Mouse (Mus musculus) midbrain, embryonic 13.5 days (tissue): ENCODE data around the gene Slc6a6. TPM values are rescaled to one million over a fixed set of nuclear protein-coding genes. Genes with fewer than 3 reads are reported as not detected.

ENCODE experiments used
- ATAC-seq: fragments of 200-750 bp; cut with Nextera tagmentation; 2 replicates; pipeline ENCODE4 v1.8.0; 2017; ENCODE audit warnings: mild to moderate bottlenecking, moderate TSS enrichment, moderate library complexity
- H3K27ac ChIP-seq: fragments of 300-500 bp; sonication (generic); 2 replicates; pipeline ENCODE4 v1.5.1; 2015; ENCODE audit warnings: inconsistent platforms, mild to moderate bottlenecking, moderate library complexity
- H3K27me3 ChIP-seq: fragments of 300-500 bp; sonication (generic); 2 replicates; pipeline ENCODE4 v1.6.1; 2015; ENCODE audit warnings: mild to moderate bottlenecking, inconsistent platforms
- H3K36me3 ChIP-seq: fragments of 300-500 bp; sonication (generic); 2 replicates; pipeline ENCODE4 v1.6.1; 2015; ENCODE audit warnings: mild to moderate bottlenecking, inconsistent platforms
- H3K4me1 ChIP-seq: fragments of 300-500 bp; sonication (generic); replicated peaks from 2 replicates; pipeline ENCODE4 v1.6.1; 2015; ENCODE audit warnings: inconsistent platforms
- H3K4me2 ChIP-seq: fragments of 300-500 bp; sonication (generic); replicated peaks from 2 replicates; pipeline ENCODE4 v1.6.1; 2015; ENCODE audit warnings: moderate library complexity, mild to moderate bottlenecking, inconsistent platforms
- H3K4me3 ChIP-seq: fragments of 300-500 bp; sonication (generic); replicated peaks from 2 replicates; pipeline ENCODE4 v1.5.1; 2015; ENCODE audit warnings: mild to moderate bottlenecking, inconsistent platforms
- H3K9ac ChIP-seq: fragments of 300-500 bp; sonication (generic); replicated peaks from 2 replicates; pipeline ENCODE4 v1.6.1; 2015; ENCODE audit warnings: mild to moderate bottlenecking, inconsistent platforms
- H3K9me3 ChIP-seq: fragments of 300-500 bp; sonication (generic); 2 replicates; pipeline ENCODE4 v1.6.1; 2016; ENCODE audit warnings: mild to moderate bottlenecking, inconsistent platforms
- WGBS: fragments of 180-500 bp; shearing (Covaris S2); methylation state at CpG from one replicate; pipeline ENCODE4 v1.1.7; 2015; 5-methylcytosine and 5-hydroxymethylcytosine counted together
- polyA plus RNA-seq: library from polyadenylated mRNA; unstranded; fragments of >200 nt; fragmentation: Nextera tagmentation; extraction: Ambion mirVana; gene quantifications from 2 replicates; pipeline ENCODE4 v1.2.1, GENCODE M21; 2015

The Slc6a6 gene
- polyA plus RNA-seq, 1 experiment from 2014 or later, result 84.4 TPM

DNA sequence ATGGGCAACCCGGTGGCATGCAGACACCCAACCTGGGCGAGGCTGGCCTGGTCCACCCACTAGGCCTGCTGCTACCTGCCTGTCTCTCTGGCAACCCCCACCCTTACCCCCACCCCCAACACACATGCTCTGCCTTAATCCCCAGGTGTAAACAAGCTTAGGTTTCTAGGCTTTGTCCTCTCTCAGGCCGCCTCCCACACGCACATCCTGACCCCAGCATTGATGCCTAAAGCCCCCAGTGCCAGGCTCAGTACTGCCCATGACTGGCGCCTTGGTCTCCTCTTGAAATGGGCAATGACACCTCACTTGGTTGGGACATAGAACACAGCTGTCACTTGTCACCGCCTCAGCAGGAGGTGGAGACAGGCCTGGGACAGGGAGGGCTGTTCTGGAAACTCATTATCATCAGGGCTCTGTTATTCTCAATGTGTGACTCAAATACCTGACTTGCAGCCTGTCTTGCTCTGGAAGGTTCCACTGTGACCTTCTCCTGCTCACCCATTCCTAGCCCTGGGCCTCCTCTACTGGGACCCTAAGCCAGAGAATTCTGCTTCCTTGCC, 27.9 kb upstream of the Slc6a6 start:
- no peak overlapping the region for H3K27ac ChIP-seq
- 0 out of 2 replicates have a peak, but pooled peaks cover 4% of the 10 kb centered on the region for H3K4me1 ChIP-seq
- H3K36me3 ChIP-seq, result no peaks in the 10 kb centered on the region
- 49% methylated on average over 6 of the region's 6 CpGs for WGBS
- H3K4me2 ChIP-seq, result no peak overlapping the region
- no peak overlapping the region for H3K9ac ChIP-seq
- no peaks in the 10 kb centered on the region for H3K27me3 ChIP-seq
- no peak for ATAC-seq
- H3K9me3 ChIP-seq, result no peaks in the 10 kb centered on the region
- no peak overlapping the region for H3K4me3 ChIP-seq

DNA sequence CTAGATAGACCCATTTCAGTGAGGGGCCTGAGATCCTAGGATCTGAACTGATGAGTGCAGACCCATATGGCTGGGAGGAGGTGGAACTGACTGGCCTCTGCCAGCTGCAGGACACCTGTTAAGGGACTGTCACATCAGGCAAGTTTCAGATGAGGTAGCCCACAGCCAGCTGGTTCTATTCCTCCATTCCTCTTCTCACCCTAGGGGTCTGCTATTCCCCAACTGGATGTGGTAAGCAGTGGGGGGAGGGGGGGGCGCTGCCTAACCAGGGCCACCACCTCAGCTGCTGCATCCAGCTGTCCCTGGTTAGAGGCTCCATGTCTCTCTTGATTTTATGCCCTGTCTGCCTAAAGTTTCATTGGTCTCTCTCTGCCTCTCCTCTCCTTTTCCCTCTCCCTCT, 25.6 kb upstream of the Slc6a6 start:
- no peak for ATAC-seq
- H3K4me3 ChIP-seq, result no peak overlapping the region
- H3K27ac ChIP-seq, result no peak overlapping the region
- H3K9me3 ChIP-seq, result no peaks in the 10 kb centered on the region
- no peak overlapping the region for H3K4me2 ChIP-seq
- H3K4me1 ChIP-seq, result 0 out of 2 replicates have a peak, but pooled peaks cover 4% of the 10 kb centered on the region
- H3K27me3 ChIP-seq, result no peaks in the 10 kb centered on the region
- H3K9ac ChIP-seq, result no peak overlapping the region
- WGBS, result 40% methylated on average over 1 of the region's 1 CpGs
- H3K36me3 ChIP-seq, result no peaks in the 10 kb centered on the region

DNA sequence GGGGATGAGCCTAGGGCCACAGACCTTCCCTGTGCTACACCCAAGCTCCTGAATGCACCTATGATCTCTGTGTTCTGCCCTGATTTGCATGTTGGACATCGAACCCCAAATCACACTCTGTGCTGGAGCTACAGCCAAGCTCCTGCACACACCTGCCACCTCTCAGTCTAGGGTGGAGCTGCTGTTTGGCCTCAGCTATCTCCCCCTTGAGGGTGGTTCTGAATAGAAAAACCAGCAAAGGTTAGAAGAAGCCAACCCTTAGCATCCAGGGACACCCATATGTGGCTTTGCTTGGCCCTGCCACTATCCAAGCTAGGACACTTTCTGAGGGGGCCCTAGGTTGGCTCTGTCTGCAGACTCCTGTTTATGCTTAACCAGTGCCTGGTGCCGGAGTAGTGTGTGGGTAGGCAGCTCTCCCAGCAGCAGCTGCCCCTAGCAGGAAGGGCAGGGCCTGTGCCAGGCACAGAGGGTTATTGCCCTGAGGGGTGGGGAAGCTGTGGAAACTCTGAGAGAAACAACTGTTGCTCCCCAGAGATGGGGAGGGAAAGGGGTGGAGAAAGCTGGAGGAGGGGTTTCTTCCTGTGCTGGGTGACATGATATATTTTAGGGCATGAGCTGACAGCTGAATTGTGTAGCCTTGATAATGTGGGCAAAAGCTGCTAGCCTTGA, 23.9 kb upstream of the Slc6a6 start:
- Histone ChIP-seq H3K27ac (no peak overlapping the region), H3K27me3 (no peaks in the 10 kb centered on the region), H3K4me3 (no peak overlapping the region), H3K9ac (no peak overlapping the region), H3K4me2 (no peak overlapping the region), H3K36me3 (no peaks in the 10 kb centered on the region), H3K9me3 (no peaks in the 10 kb centered on the region), H3K4me1 (0 out of 2 replicates have a peak, but pooled peaks cover 4% of the 10 kb centered on the region)
- ATAC-seq, result no peak
- WGBS, result 72% methylated on average over 2 of the region's 2 CpGs

DNA sequence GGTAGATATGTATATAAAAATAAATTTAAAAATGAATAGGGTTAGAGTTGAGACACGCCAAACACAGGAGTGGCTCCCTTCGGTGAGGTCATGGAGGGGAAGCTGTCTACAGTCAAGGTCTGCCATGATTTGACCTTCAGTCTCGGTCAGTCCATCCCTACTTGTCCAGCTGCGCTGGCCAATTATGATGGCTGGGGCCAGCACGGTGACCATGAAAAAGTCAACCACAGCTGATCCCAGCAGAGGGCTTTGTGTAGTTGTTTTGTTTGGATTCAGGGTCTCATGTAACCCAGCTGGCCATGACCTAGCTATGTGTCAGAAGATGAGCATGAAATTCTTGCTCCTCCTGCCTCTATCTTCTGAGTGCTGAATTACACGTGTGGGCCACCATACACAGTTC, 21.6 kb upstream of the Slc6a6 start:
- no peak overlapping the region for H3K4me3 ChIP-seq

DNA sequence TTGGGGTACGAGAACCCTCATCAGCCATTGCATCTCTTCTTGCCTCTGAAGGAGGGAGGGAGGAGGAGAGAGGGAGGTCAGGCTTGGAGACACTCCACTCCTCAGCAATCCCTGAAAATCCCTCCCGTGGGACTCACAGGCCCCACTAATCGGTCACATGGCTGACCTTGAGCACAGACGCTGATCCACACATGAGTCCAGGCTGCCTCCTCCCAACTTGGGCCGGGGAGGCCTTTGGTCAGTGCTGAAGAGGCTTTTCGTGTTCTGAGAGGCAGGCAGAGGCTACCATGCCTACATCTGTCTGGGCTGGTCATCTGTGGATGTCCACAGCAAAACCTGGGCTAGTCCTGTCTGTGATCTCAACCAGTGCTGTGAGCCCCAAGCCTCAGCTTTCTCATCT, 20.2 kb upstream of the Slc6a6 start:
- Histone ChIP-seq H3K36me3 (no peaks in the 10 kb centered on the region), H3K27me3 (no peaks in the 10 kb centered on the region), H3K27ac (no peak overlapping the region), H3K9ac (no peak overlapping the region), H3K9me3 (no peaks in the 10 kb centered on the region), H3K4me1 (no peaks in the 10 kb centered on the region), H3K4me2 (no peak overlapping the region), H3K4me3 (no peak overlapping the region)
- ATAC-seq, result no peak
- WGBS, result 69% methylated on average over 6 of the region's 6 CpGs

More for the DNA sequence above, 21.6 kb upstream of the Slc6a6 start:
- 79% methylated on average over 6 of the region's 6 CpGs for WGBS
- ATAC-seq, result no peak
- no peak overlapping the region for H3K4me2 ChIP-seq
- H3K9me3 ChIP-seq, result no peaks in the 10 kb centered on the region
- H3K4me1 ChIP-seq, result no peaks in the 10 kb centered on the region
- no peaks in the 10 kb centered on the region for H3K36me3 ChIP-seq
- H3K9ac ChIP-seq, result no peak overlapping the region
- H3K27me3 ChIP-seq, result no peaks in the 10 kb centered on the region
- H3K27ac ChIP-seq, result no peak overlapping the region

DNA sequence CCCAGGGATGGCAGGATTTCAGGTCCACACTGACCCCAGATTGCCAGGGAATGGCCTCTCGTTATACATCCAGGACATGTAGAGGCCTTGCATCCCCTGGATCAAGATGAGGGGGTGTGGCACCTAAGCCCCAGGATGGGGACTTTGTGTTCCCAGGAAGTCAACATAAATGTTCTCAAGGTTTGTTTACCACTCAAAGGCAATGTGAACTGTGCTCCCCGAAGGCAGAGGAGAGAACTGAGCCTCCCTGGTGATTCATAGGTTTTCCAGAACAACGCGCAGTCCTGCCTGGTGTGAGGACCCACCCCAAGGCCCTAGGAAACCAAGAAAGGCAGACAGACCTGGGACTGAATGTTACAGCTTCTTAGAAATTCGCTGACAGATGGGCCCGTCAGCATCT, 18.6 kb upstream of the Slc6a6 start:
- Histone ChIP-seq H3K36me3 (no peaks in the 10 kb centered on the region), H3K27me3 (no peaks in the 10 kb centered on the region), H3K9me3 (no peaks in the 10 kb centered on the region), H3K4me2 (no peak overlapping the region), H3K4me3 (no peak overlapping the region), H3K27ac (no peak overlapping the region), H3K9ac (no peak overlapping the region), H3K4me1 (no peaks in the 10 kb centered on the region)
- 90% methylated on average over 6 of the region's 6 CpGs for WGBS
- no peak for ATAC-seq

DNA sequence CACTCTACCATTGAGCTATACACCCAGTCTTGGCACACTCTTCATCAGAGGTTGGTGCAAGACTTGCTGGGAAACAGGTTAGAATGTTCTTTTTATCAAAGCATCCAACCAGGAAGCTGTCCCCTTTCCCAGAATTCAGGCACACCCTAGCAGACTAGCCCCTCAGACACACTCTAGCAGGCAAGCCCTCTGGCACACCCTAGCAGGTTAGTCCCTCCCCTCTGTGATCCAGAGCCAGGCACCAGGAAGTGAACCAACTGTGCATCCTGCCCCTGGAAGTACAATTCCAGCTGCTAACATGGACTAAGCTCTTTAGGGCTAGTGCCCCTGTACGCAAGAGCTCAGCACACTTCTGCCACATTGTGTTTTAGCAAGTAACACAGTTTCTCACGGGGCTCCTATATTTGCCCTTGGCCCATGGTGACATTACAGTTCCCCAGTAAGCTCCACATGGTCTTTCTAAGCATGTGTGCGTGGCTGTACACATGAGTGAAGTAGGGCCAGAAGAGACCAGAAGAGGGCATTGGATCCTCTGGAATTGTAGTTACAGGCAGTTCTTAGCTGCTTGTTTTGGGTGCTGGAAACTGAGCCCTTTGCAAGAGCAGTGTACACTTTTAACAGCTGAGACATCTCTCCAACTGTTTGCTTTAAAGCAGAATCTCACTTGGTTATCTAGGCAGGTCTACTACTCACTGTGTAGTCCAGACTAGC, 17.7 kb upstream of the Slc6a6 start:
- no peak for ATAC-seq
- no peak overlapping the region for H3K9ac ChIP-seq
- 89% methylated on average over 3 of the region's 3 CpGs for WGBS
- no peaks in the 10 kb centered on the region for H3K9me3 ChIP-seq
- no peak overlapping the region for H3K4me3 ChIP-seq
- H3K27ac ChIP-seq, result no peak overlapping the region
- no peak overlapping the region for H3K4me2 ChIP-seq
- no peaks in the 10 kb centered on the region for H3K36me3 ChIP-seq
- H3K4me1 ChIP-seq, result no peaks in the 10 kb centered on the region
- no peaks in the 10 kb centered on the region for H3K27me3 ChIP-seq

DNA sequence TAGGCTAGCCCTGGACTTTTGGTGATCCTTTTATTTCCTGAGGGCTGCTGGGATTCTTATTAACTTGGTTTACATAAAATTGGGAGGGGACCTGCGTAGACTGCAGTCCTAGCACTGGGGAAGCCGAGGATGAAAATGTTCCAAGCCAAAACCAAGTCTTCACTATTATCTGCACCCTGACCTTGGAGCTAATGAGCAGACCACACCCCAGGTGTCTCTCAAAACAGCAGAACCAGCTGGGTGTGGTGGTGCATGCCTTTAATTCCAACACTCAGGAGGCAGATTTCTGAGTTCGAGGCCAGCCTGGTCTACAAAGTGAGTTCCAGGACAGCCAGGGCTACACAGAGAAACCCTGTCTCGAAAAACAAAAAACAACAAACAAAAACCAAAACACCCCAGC, 16.7 kb upstream of the Slc6a6 start:
- no peak for ATAC-seq
- Histone ChIP-seq H3K4me2 (no peak overlapping the region), H3K9ac (no peak overlapping the region), H3K4me3 (no peak overlapping the region), H3K27me3 (no peaks in the 10 kb centered on the region), H3K27ac (no peak overlapping the region), H3K9me3 (no peaks in the 10 kb centered on the region), H3K4me1 (no peaks in the 10 kb centered on the region), H3K36me3 (no peaks in the 10 kb centered on the region)
- 93% methylated on average over 4 of the region's 4 CpGs for WGBS

DNA sequence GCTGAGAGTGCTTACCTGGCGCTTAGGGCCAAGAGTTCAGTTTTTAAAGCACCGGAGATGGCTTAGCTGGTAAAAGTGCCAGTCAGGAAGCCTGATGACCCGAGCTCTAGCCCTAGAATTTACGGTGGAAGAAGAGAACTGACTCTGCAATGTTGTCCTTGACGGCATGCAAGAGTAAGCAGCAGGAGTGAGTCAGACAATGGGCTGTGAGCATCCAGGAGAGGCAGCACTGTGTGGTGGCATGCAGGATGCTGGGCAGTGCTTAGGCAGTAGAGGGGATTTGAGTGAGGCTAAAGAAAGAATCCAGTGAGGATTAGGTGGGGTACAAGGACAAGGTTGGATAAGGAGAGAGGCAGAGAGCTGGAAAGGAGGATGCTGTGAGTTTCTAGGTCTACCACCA, 15.6 kb upstream of the Slc6a6 start:
- Histone ChIP-seq H3K4me1 (no peaks in the 10 kb centered on the region), H3K9me3 (no peaks in the 10 kb centered on the region), H3K4me3 (no peak overlapping the region), H3K36me3 (no peaks in the 10 kb centered on the region), H3K27ac (no peak overlapping the region), H3K9ac (no peak overlapping the region), H3K27me3 (no peaks in the 10 kb centered on the region), H3K4me2 (no peak overlapping the region)
- no peak for ATAC-seq
- WGBS, result 45% methylated on average over 5 of the region's 5 CpGs

DNA sequence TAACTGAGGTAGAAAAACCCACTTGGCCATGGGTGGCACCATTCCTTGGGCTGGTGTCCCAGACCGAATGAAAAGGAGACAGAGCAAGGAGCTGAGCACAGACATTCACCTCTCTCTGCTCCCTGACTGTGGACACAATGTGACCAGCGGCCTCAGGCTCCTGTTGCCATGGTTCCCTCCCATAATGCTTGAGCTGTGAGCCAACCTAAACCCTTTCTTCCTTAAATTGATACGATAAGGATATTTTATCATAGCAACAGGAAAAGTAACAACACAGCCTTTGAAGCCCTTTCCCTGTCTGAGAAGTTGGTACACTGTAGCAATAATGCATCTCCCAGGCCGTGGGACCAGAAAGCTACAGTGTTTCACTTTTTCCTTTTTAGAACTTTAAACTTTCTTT, 14.6 kb upstream of the Slc6a6 start:
- H3K27me3 ChIP-seq, result no peaks in the 10 kb centered on the region
- H3K4me1 ChIP-seq, result no peaks in the 10 kb centered on the region
- no peak overlapping the region for H3K4me3 ChIP-seq
- H3K27ac ChIP-seq, result no peak overlapping the region
- WGBS, result 39% methylated on average over 4 of the region's 4 CpGs
- H3K4me2 ChIP-seq, result no peak overlapping the region
- no peak for ATAC-seq
- no peaks in the 10 kb centered on the region for H3K9me3 ChIP-seq
- H3K9ac ChIP-seq, result no peak overlapping the region
- no peaks in the 10 kb centered on the region for H3K36me3 ChIP-seq

DNA sequence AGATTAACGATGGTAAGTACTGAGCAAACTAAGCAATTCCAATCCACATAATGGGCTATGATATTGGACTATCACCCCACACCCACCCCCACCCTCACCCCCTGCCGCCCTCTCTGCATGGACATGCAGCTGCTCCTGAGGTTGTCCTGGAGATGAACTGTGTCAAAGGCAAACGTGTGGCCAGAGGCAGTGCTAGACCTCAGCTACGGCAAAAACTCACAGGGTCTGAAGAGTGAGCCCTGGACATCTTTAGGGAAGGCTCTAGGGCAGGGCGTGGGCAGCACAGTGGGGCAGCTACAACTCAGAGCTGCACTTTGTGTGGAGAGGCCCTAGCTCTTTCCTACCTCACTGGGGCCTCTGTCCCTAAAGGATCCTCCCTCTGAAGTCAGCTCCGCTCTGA, 13.6 kb upstream of the Slc6a6 start:
- no peak overlapping the region for H3K9ac ChIP-seq
- ATAC-seq, result no peak
- H3K4me1 ChIP-seq, result no peaks in the 10 kb centered on the region
- no peaks in the 10 kb centered on the region for H3K9me3 ChIP-seq
- H3K27me3 ChIP-seq, result no peaks in the 10 kb centered on the region
- no peak overlapping the region for H3K27ac ChIP-seq
- no peak overlapping the region for H3K4me2 ChIP-seq
- H3K36me3 ChIP-seq, result no peaks in the 10 kb centered on the region
- no peak overlapping the region for H3K4me3 ChIP-seq
- WGBS, result 44% methylated on average over 6 of the region's 6 CpGs

DNA sequence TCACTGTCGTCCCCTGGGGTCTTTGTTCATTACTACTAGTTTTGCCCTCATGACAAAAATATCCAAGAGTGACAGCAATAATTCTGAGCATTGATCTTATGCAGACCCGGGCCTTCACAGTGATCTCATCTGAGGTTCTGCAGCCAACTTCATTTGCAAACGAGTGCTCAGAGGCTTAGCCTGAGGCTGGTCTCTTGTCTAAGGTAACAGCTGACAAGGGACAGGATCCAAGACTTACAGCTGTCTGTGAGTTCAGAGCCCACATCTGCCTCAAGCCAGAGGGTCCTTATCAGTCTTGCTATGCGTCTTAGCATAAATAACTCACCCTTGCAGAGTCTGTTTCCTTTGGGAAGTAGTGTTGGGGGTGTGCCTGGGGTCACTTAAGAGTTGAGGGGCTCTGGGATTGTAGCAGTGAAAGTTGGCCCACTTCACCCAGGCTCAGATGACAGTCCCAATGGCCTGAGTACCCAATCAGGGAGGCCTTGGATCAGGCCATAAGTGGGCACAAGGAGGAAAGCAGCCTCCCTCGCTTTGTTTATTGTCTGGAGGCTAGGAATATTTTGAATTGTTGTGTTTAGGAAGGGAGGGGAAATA, 9.0 kb upstream of the Slc6a6 start:
- ATAC-seq, result no peak
- no peak overlapping the region for H3K4me3 ChIP-seq
- WGBS, result 55% methylated on average over 5 of the region's 5 CpGs

More for the DNA sequence above, 9.0 kb upstream of the Slc6a6 start:
- no peak overlapping the region for H3K27ac ChIP-seq
- H3K36me3 ChIP-seq, result no peaks in the 10 kb centered on the region
- H3K27me3 ChIP-seq, result no peaks in the 10 kb centered on the region
- H3K9me3 ChIP-seq, result no peaks in the 10 kb centered on the region
- no peak overlapping the region for H3K9ac ChIP-seq
- 0 out of 2 replicates have a peak, but pooled peaks cover 5% of the 10 kb centered on the region for H3K4me1 ChIP-seq
- no peak overlapping the region for H3K4me2 ChIP-seq
